Mouse (Mus musculus) Patski (cell line): ENCODE data around the gene Cnot6l. TPM values are rescaled to one million over a fixed set of nuclear protein-coding genes. Genes with fewer than 3 reads are reported as not detected.

ENCODE experiments used
- ATAC-seq: fragments of 100-300 bp; one replicate; pipeline ENCODE4 v1.8.0; 2021
- CTCF ChIA-PET: fragments of 350-600 bp; sonication (Branson Sonifier 250); formaldehyde crosslinking; loops from one replicate; lab custom pipeline; 2022; ENCODE audit warnings: inconsistent platforms; lab: Charles Lee
- POLR2A ChIA-PET: fragments of 350-600 bp; sonication (Branson Sonifier 250); formaldehyde crosslinking; loops from one replicate; lab custom pipeline; 2022; ENCODE audit warnings: antibody characterized with exemption, inconsistent platforms; lab: Charles Lee
- DNase-seq: peaks from one replicate; pipeline ENCODE4 v3.0.0-alpha.2; 2011; ENCODE audit warnings: low read depth, low spot score
- H3K27me3 ChIP-seq: fragments of 371-371 bp; one replicate; pipeline ENCODE4 v1.5.1; 2021
- CTCF ChIP-seq: fragments of 100-300 bp; IDR thresholded peaks from one replicate; pipeline ENCODE4 v1.5.1; 2021
- in situ Hi-C: fragments of 300-500 bp; cut with MboI; formaldehyde crosslinking; loops from 3 replicates; pipeline ENCODE4 v1.11.1; 2018; ENCODE audit warnings: low pct_unique_long_range_greater_than_20kb, mixed read lengths
- polyA plus RNA-seq: library from polyadenylated mRNA; unstranded; gene quantifications from one replicate; pipeline ENCODE4 v1.2.3, GENCODE M21; 2021

Gene Cnot6l
- polyA plus RNA-seq, 1 experiment from 2014 or later = 29.3 TPM

GRCm38 (mm10) chr5:96196547-96197052 is 32.6 kb upstream of the Cnot6l start:
- ChIA-PET CTCF (interaction anchor here (1.2 to 1.6 kb wide), 2 partner anchors 13 to 22 kb away, joined by 3 read pairs; no protein-coding TSS in a partner anchor), POLR2A (no interaction called here)
- no peak for TF ChIP-seq CTCF
- in situ Hi-C loops = no loop called here
- no peak for DNase-seq
- no peaks in the 10 kb centered on the region for H3K27me3 ChIP-seq
- ATAC-seq = no peak

- peaks cover 13% of the 10 kb centered on the region for H3K27me3 ChIP-seq
- in situ Hi-C loops = no loop called here
- DNase-seq = no peak
- ChIA-PET CTCF (interaction anchor here (1.4 to 2.1 kb wide), 2 partner anchors 15 to 30 kb away, joined by 3 to 7 read pairs; no protein-coding TSS in a partner anchor), POLR2A (no interaction called here)
- no peak for TF ChIP-seq CTCF
- ATAC-seq = no peak
Measured at GRCm38 (mm10) chr5:96191251-96191650, 27.3 kb upstream of the Cnot6l start.

GRCm38 (mm10) chr5:96189761-96190160 is 25.8 kb upstream of the Cnot6l start:
- no peak for TF ChIP-seq CTCF
- in situ Hi-C loops = no loop called here
- ChIA-PET POLR2A (interaction anchor here (0.5 to 0.7 kb wide), 2 partner anchors 14 to 18 kb away, joined by 3 read pairs; no protein-coding TSS in a partner anchor), CTCF (interaction anchor here (1.2 to 4.0 kb wide), 2 partner anchors 10 to 22 kb away, joined by 3 to 21 read pairs; no protein-coding TSS in a partner anchor)
- H3K27me3 ChIP-seq = peaks cover 22% of the 10 kb centered on the region
- ATAC-seq (no peak), DNase-seq (no peak)

- ATAC-seq (no peak), DNase-seq (no peak)
- TF ChIP-seq CTCF = no peak
- in situ Hi-C loops = no loop called here
- ChIA-PET POLR2A (no interaction called here), CTCF (interaction anchor here (1.0 to 2.7 kb wide), 3 partner anchors 9 to 15 kb away, joined by 3 to 9 read pairs (median 3); no protein-coding TSS in a partner anchor)
- peaks cover 18% of the 10 kb centered on the region for H3K27me3 ChIP-seq
Measured at GRCm38 (mm10) chr5:96183987-96184386, 20.0 kb upstream of the Cnot6l start.

- ATAC-seq (no peak), DNase-seq (no peak)
- H3K27me3 ChIP-seq = peaks cover 15% of the 10 kb centered on the region
- ChIA-PET POLR2A (no interaction called here), CTCF (interaction anchor here (1.0 kb wide), 1 partner anchor 14 kb away, joined by 3 read pairs; no protein-coding TSS in a partner anchor)
- TF ChIP-seq CTCF = no peak
- in situ Hi-C loops = no loop called here
Measured at GRCm38 (mm10) chr5:96183211-96183610, 19.2 kb upstream of the Cnot6l start.

GRCm38 (mm10) chr5:96176879-96177358 is 12.9 kb upstream of the Cnot6l start:
- ATAC-seq = no peak
- DNase-seq = no peak
- in situ Hi-C loops = no loop called here
- peaks cover 4% of the 10 kb centered on the region for H3K27me3 ChIP-seq
- ChIA-PET POLR2A (no interaction called here), CTCF (no interaction called here)
- no peak for TF ChIP-seq CTCF

- H3K27me3 ChIP-seq = peaks cover 4% of the 10 kb centered on the region
- DNase-seq = no peak
- ChIA-PET POLR2A (interaction anchor here (0.6 kb wide), 1 partner anchor 13 kb away, joined by 3 read pairs; no protein-coding TSS in a partner anchor), CTCF (interaction anchor here (1.3 to 2.1 kb wide), 2 partner anchors 9 to 10 kb away, joined by 3 to 9 read pairs; no protein-coding TSS in a partner anchor)
- ATAC-seq = no peak
- in situ Hi-C loops = no loop called here
- no peak for TF ChIP-seq CTCF
Measured at GRCm38 (mm10) chr5:96176121-96176520, 12.2 kb upstream of the Cnot6l start.

GRCm38 (mm10) chr5:96171765-96172164 is 7.8 kb upstream of the Cnot6l start:
- DNase-seq (no peak), ATAC-seq (no peak)
- POLR2A ChIA-PET = interaction anchor here (0.6 kb wide), 1 partner anchor 18 kb away, joined by 3 read pairs; no protein-coding TSS in a partner anchor
- in situ Hi-C loops = no loop called here
- no peak for TF ChIP-seq CTCF
- peaks cover 4% of the 10 kb centered on the region for H3K27me3 ChIP-seq
- CTCF ChIA-PET = no interaction called here

GRCm38 (mm10) chr5:96170443-96170842 is 6.5 kb upstream of the Cnot6l start:
- TF ChIP-seq CTCF = no peak
- ATAC-seq = no peak
- ChIA-PET CTCF (no interaction called here), POLR2A (no interaction called here)
- in situ Hi-C loops = no loop called here
- peaks cover 4% of the 10 kb centered on the region for H3K27me3 ChIP-seq
- DNase-seq = no peak

GRCm38 (mm10) chr5:96166761-96167160 is 2.8 kb upstream of the Cnot6l start:
- no peaks in the 10 kb centered on the region for H3K27me3 ChIP-seq
- ChIA-PET CTCF (interaction anchor here (1.3 kb wide), 1 partner anchor 20 kb away, joined by 4 read pairs; no protein-coding TSS in a partner anchor), POLR2A (no interaction called here)
- ATAC-seq (no peak), DNase-seq (no peak)
- TF ChIP-seq CTCF = no peak
- in situ Hi-C loops = loop anchor here (5.0 kb wide), 1 partner anchor 41 kb away; the partner anchor contains the start of gene Mrpl1
